Comparison of ENCODE assay signal across 14 mouse cellular contexts in genomic region chr12:35291941-35292341, GRCm38 (mm10).
DNase-seq lines count a peak whose midpoint lies in the region; ATAC-seq and TF ChIP-seq lines count a peak whose summit lies in the region.
"Had no signal": no experiment of that assay in that cellular context is flagged by ENCODE, and none has a peak within 500 bp of the region (broad histone marks: within the 10 kb centered on the region; RNA-seq: fewer than 3 reads in every experiment).

No protein-coding gene starts in this region.

- DNase-seq in heart, adult 9 months (ENCODE audit: low spot score in 2 of 2) = peak; percentile 41 to 51
- no peak for DNase-seq in Patski (ENCODE audit: low read depth, low spot score)
- DNase-seq in fibroblast of lung, adult 2 months (ENCODE audit: low read depth) = peak; percentile 95
- no peak for DNase-seq in layer of hippocampus, adult 11-12 months (ENCODE audit: low spot score)
- DNase-seq: cerebellum, adult 9-10 months; right cerebral cortex, postnatal 25 days had no signal

- WGBS in heart, embryonic 12.5 days = 85% methylated on average over 6 of the region's 6 CpGs
- 73% methylated on average over 6 of the region's 6 CpGs for WGBS in intestine, postnatal 0 days

- H3K36me3 ChIP-seq in heart, embryonic 12.5 days = no peaks in the 10 kb centered on the region
- H3K36me3 ChIP-seq in intestine, postnatal 0 days (ENCODE audit: control insufficient read depth, insufficient read depth) = no peaks in the 10 kb centered on the region
- H3K36me3 ChIP-seq: embryonic facial prominence, embryonic 13.5 days; limb, embryonic 15.5 days had no signal

- no peak for ATAC-seq in heart, embryonic 12.5 days (ENCODE audit: insufficient number of reproducible peaks, low FRiP score)
- peak; percentile 42 for ATAC-seq in Patski
- ATAC-seq in neutrophil, adult 5-6 weeks (ENCODE audit: extremely low read depth, insufficient number of reproducible peaks, low FRiP score, poor library complexity, severe bottlenecking) = peak; percentile 47; the same call in 1 of the 2 replicates
- no peak for ATAC-seq in intestine, postnatal 0 days
- ATAC-seq: forebrain, embryonic 16.5 days; hindbrain, postnatal 0 days had no signal

- no peaks in the 10 kb centered on the region for H3K9me3 ChIP-seq in heart, embryonic 12.5 days (replicated peaks)
- no peaks in the 10 kb centered on the region for H3K9me3 ChIP-seq in intestine, postnatal 0 days (ENCODE audit: control insufficient read depth)
- H3K9me3 ChIP-seq: limb, embryonic 15.5 days had no signal

- H3K4me2 ChIP-seq in heart, embryonic 12.5 days = no peak overlapping the region
- H3K4me2 ChIP-seq in intestine, postnatal 0 days (replicated peaks; ENCODE audit: low read depth) = no peak overlapping the region
- H3K4me2 ChIP-seq: embryonic facial prominence, embryonic 13.5 days; limb, embryonic 15.5 days had no signal

- H3K27me3 ChIP-seq in heart, embryonic 12.5 days (replicated peaks) = no peaks in the 10 kb centered on the region
- H3K27me3 ChIP-seq in Patski = no peaks in the 10 kb centered on the region
- H3K27me3 ChIP-seq in intestine, postnatal 0 days (replicated peaks; ENCODE audit: control insufficient read depth, insufficient read depth, low read length) = no peaks in the 10 kb centered on the region
- H3K27me3 ChIP-seq: embryonic facial prominence, embryonic 13.5 days; limb, embryonic 15.5 days had no signal

- no peaks in the 10 kb centered on the region for H3K4me1 ChIP-seq in heart, embryonic 12.5 days (replicated peaks)
- H3K4me1 ChIP-seq in intestine, postnatal 0 days (replicated peaks; ENCODE audit: control insufficient read depth, insufficient read depth, low read length) = no peaks in the 10 kb centered on the region

- CTCF ChIA-PET in Patski (lab: Charles Lee) = no interaction called here

- no peak for TF ChIP-seq CTCF in Patski (IDR thresholded peaks at IDR 0.05)
- no peak for TF ChIP-seq CTCF in intestine, postnatal 0 days (IDR thresholded peaks at IDR 0.05; ENCODE audit: low read depth)

- H3K9ac ChIP-seq in heart, embryonic 12.5 days = no peak overlapping the region
- H3K9ac ChIP-seq in intestine, postnatal 0 days (ENCODE audit: low read depth, low read length) = no peak overlapping the region
- H3K9ac ChIP-seq: embryonic facial prominence, embryonic 13.5 days; limb, embryonic 15.5 days had no signal

- POLR2A ChIA-PET in Patski (lab: Charles Lee) = no interaction called here

- no peak overlapping the region for H3K4me3 ChIP-seq in heart, embryonic 12.5 days
- H3K4me3 ChIP-seq in intestine, postnatal 0 days (ENCODE audit: low read depth, low read length) = no peak overlapping the region
- H3K4me3 ChIP-seq: embryonic facial prominence, embryonic 13.5 days; limb, embryonic 15.5 days had no signal

- H3K27ac ChIP-seq in heart, embryonic 12.5 days (ENCODE audit: poor library complexity, severe bottlenecking) = no peak overlapping the region
- no peak overlapping the region for H3K27ac ChIP-seq in intestine, postnatal 0 days (ENCODE audit: low read depth, low read length)
- H3K27ac ChIP-seq: embryonic facial prominence, embryonic 13.5 days; hindbrain, postnatal 0 days; kidney, postnatal 0 days; limb, embryonic 15.5 days had no signal

- in situ Hi-C loops in Patski (cut with MboI; ENCODE audit: low pct_unique_long_range_greater_than_20kb) = loop anchor here (10.0 kb wide), 1 partner anchor 543 kb away; no protein-coding TSS in a partner anchor

Comparison
In these comparisons a context has a peak if more than half of its experiments do, and no peak if none do; other contexts are left out.
1. DNase-seq: peak in heart, adult 9 months (2 of 2) and fibroblast of lung, adult 2 months (single experiment); none in Patski (single experiment) and layer of hippocampus, adult 11-12 months (single experiment).
2. ATAC-seq: peak in Patski (single experiment) and neutrophil, adult 5-6 weeks (single experiment); none in heart, embryonic 12.5 days (single experiment) and intestine, postnatal 0 days (single experiment).